Mouse (Mus musculus): Measurements from ENCODE around the gene Cfap206.
"Not testable (repeated sequence)": the region's sequence is repeated elsewhere in the genome, so short reads cannot be mapped to it uniquely, and the experiment has no call there.

Cfap206 gene

DNA sequence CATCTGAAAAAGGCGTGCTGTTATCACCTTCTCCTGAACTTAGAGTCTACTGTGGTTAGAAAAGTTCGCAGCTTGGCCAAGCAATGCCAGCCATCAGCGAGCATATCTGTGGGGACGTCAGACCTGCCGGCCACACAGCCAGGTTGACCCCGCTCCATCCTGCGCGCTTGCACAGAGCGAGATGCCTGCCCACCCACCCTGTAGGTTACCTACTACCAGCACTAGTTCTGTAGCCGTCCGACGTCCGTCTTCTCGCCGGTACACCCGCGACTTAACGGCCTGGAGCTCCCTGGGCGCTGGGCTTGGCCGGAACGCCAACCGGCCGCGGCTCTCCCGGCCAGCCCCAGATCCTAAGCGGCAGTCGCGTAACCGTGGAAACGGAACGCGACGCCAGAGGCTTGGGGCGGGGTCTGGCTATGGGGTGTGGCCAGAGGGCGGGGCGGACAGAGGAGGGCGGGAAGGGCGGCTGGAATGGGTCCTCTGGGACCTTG lies at the start of gene Cfap206:
Cfap206 (minus strand) TSS at position 356 of the 491 bp plus-strand sequence.
- DNase-seq (ENCODE audit: low spot score) = peak; percentile 62

DNA sequence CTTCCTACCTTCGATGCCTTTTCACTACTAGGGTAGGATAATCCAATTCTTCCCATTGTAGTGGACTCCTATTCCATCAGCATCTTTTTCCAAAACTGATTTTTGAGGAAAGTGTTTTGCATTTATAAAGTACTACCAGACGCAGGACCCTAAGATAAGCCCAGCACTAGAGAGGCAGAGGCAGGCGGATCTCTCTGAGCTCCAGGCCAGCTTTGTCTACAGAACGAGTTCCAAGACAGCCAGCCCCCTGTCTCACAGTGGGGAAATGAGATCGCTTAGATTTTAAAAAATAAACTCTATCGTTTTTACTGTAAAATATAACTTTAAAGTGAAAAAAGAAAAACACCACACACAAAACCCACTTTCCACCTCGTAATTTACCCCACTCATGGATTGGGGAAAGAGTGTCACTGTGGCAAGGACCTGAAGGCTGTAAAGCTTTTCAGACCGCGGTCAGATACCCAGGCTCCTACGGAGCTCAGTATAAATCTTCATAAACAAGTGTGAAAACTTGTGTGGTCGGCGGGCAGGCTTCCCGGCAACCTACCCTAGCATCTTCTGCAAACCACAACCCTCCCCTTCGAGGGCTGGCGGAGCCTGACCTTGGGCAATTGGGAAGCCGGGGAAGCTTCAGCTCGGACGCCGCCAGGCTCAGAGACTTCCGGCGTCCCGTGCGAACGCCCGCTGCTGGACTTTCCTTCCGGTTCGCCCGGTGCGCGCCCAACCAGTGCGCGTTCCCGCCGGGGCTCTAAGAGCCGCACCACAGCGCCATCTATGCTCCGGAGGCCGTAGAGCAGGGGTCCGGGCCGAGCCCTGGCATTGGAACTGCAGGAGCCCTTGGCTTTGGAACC lies 47.9 kb upstream of the Cfap206 start, which contains the start of gene Smim8:
Smim8 (minus strand) TSS at position 747 of the 851 bp plus-strand sequence.
- peak; percentile 90 for DNase-seq (ENCODE audit: low spot score)

DNA sequence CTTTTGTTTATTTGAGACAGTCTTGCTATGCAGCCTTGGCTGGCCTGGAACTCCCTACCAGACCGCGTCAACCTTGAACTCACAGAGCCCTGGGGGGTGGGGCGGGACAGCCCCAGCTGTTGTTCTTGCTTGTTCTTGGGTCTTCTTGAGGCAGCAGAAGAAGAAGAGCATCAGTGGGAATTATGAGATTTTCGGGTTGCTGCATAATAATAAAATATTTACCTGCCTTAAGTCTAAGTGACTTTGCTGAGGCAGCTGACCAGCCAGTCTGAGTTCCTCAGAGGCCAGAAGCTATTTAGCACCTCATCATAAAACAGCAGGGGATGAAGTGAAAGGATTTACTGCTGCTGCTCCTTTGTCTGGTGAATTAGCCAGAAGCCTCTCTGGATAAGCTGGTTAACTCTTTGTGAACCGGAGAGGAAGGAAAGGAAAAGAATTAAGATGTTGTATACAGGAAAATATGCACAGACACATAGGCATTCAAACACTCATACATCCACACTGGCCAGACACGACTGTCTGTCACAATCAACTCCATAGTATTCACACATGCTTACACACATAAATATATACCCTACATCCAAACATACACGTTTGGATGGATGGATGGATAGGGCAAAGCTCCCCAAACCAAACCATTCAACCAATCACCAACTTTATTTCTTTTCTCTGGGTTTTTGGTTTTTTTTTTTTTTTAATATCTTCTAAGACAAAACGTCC lies 41.8 kb upstream of the Cfap206 start:
- DNase-seq (ENCODE audit: low spot score) = no peak

DNA sequence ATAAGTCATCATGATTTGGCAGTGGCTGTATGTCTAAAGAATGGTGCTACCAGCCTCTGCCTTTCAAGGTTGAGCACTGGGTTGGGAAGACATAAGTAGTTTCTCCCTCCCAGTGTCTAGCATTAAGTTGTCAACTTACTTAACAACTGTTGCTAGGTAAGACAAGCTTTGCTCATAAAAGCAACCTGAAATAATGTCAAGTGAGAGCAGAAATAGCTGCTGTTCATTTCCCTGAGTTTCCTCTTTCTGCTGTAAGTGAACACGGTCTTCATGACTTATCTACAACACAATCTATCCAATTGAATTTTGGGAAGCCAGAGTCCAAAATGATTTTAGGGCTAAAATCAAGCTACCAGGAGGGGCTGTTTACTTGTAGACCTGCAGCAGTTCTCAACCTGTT lies 26.2 kb upstream of the Cfap206 start, which contains the start of gene Gm136:
Gm136 (minus strand) TSS at position 101 of the 400 bp plus-strand sequence.
- no peak for DNase-seq (ENCODE audit: low spot score)

DNA sequence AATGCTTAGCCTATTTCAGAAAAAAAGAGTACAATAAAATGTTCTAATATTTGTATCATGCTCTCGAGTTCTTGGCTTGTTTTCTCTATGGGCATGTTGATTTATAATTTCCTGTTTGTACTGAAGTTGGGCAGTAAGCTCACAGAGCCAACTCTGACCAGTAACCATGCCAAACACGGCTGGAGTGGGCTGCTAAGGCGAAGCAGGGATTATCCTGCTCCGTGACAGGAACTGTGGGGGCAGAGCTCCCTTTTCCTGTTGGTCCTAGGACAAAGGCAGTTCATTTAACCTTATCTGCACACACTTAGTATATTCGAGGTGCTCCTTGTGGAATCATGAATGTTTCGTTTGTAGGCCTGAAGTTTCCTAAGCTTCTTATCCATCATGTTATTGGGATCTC lies 19.2 kb upstream of the Cfap206 start:
- DNase-seq (ENCODE audit: low spot score) = no peak

DNA sequence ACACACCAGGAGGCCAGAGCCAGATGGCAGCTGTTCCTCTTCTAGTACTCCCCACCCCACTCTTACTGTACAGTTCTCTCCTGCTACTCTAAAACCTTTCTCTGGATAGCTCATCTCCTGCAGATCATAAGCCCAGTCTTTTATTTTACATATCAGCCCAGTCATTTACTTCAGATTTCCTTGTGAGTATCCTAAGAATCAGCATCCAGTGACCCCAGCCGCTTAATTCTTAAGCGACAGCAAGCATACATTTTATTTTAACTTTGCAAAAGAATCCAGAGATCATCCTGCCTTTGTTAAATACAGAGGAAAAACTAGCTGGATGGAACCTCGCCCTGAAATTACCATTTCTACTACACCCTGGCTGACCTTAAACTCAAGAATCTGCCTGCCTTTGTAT lies 4.5 kb upstream of the Cfap206 start:
- no peak for DNase-seq (ENCODE audit: low spot score)

DNA sequence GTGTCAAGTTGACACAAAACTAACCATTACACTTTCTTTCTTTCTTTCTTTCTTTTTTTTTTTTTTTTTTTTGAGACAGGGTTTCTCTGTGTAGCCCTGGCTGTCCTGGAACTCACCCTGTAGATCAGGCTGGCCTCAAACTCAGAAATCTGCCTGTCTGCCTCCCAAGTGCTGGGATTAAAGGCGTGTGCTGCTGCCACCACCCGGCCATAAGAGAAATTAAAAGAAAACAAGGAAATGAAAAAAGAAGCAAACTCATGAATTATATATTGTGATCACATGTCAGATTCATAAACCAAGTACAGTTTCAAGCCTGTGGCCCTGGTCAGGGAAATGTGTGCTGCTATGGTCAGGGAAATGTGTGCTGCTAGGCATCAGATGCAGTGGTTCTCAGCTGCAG lies 3.4 kb upstream of the Cfap206 start:
- not testable (repeated sequence) for DNase-seq (ENCODE audit: low spot score)

DNA sequence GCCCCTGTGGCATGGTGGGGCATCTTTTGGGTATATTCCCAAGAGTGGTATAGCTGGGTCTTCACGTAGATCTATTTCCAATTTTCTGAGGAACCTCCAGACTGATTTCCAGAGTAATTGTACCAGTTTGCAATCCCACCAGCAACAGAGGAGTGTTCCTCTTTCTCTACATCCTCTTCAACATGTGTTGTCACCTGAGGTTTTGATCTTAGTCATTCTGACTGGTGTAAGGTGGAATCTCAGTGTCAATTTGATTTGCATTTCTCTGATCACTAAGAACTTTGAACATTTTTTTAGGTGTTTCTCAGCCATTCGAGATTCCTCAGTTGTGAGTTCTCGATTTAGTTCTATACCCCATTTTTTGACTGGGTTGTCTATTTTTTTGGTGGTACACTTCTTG lies 4.3 kb downstream of the Cfap206 start:
- DNase-seq (ENCODE audit: low spot score) = not testable (repeated sequence)

DNA sequence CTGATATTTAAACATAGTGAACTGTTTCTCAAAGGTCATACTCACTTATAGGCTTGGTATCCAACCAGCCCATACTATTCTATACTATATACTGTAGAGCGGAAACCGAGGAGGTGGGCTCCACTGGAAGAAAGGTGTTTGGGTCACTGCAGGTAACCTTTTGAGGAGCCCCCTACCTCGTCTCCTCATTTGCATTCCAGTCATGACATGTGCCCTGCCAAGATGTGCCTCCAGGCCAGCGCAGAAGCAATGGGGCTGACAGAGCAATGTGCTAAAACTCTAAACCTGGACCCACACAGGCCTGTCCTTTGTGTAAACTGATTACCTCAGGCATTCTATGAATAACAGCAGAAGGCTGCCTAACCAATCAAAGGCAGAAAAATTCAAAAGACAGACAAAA lies 5.7 kb downstream of the Cfap206 start:
- no peak for DNase-seq (ENCODE audit: low spot score)

DNA sequence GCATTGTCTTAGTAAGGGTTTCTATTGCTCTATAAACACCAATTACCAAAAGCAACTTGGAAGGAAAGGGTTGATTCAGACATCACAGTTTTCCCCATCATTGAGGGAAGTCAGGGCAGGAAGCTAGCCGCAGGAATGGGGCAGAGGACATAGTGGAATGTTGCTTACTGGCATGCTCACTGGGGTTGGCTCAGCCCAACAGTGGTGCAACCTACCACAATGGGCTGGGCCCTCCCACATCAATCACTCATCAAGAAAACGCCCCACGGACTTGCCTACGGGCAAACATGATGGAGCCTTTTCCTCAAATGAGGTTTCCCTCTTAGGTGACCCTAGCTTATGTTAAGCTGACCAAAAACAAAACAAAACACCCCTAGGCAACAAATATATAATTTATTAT lies 6.8 kb downstream of the Cfap206 start:
- DNase-seq (ENCODE audit: low spot score) = no peak

DNA sequence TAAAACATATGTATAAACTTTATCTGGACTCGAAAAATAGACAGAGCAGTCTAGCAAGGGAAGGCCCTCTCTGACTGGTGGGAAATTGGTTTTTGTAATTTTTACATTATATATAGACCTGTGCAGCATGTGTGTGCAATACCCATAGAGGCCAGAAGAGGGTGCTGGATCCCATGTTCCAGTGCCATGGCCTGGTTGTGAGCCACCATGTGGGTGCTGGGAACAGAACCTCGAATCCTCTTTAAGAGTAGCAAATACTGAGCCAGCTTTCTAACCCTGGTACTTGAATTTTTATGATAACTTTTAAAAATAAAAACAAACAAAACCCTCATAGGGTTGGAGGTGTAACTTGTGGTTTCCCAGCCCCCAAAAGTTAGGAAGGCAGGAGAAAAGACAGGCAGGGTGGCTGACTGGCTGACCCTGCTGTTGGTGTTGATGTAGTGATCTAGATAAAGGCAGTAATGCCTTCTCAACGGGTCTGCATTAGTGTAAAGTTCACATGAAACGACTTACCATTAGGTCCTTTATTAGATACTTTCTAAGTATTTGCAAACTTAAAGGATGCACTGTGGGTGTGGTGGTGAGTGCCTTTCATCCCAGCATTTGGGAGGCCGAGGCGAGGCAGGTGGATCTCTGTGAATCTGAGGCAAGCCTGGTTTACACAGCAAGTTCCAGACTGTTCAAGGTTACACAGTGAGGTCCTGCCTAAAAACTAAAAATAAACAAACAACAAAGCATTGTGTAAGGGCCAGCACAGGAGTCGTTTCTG lies 9.7 kb downstream of the Cfap206 start:
- DNase-seq (ENCODE audit: low spot score) = no peak

DNA sequence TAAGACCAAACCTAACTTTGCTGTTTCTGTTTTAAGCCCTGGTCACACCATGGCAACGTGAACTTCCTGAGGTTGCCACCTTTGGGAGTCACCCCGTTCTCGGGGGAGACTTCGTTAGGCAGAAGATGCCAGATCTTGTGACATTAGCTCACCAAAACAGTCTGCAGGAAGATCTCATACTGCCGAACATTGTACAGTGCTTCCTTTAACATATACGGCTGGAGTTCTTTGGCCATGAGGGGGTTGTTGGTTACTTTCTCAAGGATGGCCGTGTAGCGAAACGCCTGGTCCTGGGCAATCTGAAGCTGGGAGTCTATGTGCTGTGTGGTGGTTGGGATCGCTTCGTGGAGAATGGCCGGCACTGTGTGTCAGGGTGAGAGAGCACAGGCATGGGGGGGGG lies 10.6 kb downstream of the Cfap206 start:
- DNase-seq (ENCODE audit: low spot score) = no peak

DNA sequence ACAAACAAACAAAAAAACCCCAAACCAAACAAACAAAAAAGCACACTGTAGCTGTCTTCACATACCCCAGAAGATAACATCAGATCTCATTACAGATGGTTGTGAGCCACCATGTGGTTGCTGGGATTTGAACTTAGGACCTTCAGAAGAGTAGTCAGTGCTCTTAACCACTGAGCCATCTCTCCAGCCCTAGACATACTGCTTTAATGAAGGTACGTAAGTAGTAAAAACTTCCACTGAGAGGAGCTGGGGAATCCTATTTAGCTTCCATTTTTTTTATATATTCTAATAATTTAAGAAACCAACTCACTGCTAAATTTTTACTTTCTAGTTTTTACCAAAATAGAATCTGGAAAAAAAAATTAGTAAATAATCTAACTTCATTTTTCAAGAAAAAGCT lies 14.9 kb downstream of the Cfap206 start:
- DNase-seq (ENCODE audit: low spot score) = no peak

DNA sequence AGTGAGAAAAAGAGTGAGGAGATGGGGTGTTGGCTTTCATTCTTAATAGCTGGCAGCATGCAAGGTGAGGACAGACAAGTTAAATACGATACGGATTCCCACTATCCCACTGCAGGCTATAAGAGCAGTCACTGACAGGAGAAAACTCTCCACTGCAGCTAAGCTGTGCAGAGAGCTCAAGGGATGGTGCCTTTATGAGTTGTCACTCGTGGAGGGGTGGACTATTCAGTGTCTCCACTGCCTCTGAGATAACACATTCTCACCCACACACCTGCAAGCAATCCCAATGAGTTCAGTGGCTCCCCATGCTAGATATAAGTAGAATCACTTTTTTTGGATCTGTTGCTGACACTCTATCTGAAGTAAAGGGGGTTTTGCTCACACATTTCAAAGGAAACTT lies 21.9 kb downstream of the Cfap206 start:
- no peak for DNase-seq (ENCODE audit: low spot score)

DNA sequence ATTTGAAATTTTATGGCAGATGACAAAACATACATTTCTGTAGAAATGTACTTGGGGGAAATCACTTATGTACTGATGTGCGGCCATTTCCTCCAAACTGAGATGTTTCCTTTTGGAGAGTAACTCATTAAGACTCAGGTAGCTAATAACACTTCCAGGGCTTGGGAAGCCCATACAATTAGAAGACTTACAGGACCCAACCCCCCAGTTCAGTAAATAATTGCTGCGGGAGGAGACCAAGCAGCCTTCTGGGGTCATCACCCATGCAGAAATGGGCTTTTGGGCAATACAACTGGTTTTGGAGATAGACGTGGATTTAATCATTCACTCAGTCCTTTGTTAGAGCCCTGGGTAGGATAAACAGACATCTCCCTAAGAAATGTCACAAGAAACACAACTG lies 22.8 kb downstream of the Cfap206 start:
- DNase-seq (ENCODE audit: low spot score) = no peak

DNA sequence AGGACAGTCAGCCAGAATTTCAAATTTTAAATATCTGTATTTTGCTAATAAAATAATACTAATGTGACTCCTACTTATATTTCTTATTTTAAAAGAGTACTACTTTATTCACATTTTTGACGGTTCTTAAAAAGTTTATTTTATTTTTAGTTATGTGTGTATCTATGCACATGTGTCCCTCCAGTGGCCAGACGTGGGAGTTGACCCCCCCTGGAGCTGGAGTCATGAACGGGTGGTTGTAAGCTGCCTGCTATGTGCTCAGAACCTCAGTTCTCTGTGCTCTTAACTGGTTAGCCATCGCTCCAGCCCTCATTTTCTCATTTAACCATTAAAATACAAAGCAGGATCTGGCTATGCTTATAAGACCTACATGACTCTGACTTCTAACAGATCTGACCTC lies 27.0 kb downstream of the Cfap206 start:
- DNase-seq (ENCODE audit: low spot score) = no peak

DNA sequence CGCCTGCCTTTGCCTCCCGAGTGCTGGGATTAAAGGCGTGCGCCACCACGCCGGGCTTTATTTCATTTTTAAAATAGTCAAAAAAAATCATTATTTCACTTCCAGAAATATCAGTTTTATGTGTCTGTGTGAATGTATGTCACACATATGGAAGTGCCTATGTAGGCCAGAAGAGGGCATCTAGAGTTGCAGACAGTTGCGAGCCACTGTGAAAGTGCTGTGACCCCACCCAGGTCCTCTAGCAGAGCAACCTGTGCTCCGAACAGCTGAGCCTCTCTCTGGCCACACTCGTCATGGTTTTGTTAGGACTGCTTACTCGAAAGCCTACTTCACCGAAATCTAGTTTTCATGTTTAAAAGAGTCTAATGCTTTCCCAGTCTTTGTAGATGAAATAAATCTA lies 27.8 kb downstream of the Cfap206 start:
- DNase-seq (ENCODE audit: low spot score) = no peak

DNA sequence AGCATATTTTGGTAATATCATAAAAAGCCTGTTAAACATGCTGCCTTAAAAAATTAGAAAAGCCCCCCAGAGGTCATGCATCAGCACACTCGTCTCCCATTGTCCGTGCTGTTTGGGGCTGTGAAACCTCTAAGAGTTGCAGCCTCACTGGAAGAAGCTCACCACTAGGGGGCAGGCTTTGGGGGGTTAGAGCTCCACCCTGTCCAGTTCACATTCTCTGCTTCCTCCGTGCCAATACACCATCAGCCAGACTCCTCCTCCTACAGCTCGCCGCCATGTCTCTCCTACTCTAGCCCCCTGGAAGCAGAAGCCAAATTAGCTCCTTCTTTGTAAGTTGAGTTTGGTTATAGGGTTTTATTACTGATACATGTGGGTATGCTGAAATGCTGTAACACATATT lies 28.5 kb downstream of the Cfap206 start:
- DNase-seq (ENCODE audit: low spot score) = peak; percentile 59

DNA sequence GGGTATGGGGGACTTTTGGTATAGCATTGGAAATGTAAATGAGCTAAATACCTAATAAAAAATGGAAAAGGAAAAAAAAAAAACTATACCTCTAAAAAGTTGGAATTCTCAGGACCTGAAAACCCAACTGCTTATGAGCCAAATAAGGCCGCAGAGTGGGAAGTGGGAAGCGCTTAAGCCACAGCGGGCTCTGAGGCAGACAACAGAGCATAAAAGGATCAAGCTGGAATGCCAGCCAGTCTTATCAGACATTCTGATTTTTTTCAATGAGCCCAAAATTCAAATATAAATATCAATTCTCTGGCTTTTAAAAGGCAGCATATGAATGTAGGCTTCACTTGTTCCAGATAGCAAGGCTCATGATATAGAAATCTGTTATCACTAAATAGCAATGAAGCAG lies 42.0 kb downstream of the Cfap206 start:
- no peak for DNase-seq (ENCODE audit: low spot score)

DNA sequence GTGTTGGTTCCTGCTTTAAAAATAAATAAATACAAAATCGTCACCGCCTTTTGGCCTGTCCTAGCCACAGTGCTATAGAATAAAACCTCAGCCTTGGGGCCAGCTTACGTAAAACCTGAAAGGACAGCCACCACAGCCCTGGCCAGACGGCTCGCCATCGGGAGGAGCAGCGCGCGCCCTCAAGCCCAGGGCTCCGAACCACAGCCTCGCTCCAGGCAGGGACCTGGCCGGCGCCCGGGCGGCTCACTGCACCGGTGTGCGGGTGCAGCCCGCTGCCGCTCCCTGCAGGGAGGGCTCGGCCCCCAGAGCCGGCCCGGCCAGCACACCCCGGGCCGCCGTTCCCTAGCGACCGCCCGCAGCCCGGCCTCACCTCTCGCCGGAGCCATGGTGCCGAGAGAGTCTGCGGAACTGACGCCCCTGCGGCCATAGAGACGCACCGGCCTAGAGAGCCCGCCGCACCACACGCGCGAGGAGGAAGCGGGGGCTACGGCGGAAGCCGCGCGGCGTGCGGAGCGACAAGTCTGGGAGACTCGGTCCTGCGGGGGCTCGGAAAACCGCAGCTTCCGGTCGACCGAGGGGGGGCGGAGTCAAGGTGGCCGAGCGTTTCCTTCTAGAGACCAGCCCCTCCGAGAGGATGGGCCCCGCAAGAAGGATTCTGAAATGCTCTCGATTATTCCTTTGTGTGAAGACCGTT lies 43.0 kb downstream of the Cfap206 start, which contains the start of gene Slc35a1:
Slc35a1 (minus strand) TSS at position 565 of the 694 bp plus-strand sequence.
- peak; percentile 89 for DNase-seq (ENCODE audit: low spot score)

DNA sequence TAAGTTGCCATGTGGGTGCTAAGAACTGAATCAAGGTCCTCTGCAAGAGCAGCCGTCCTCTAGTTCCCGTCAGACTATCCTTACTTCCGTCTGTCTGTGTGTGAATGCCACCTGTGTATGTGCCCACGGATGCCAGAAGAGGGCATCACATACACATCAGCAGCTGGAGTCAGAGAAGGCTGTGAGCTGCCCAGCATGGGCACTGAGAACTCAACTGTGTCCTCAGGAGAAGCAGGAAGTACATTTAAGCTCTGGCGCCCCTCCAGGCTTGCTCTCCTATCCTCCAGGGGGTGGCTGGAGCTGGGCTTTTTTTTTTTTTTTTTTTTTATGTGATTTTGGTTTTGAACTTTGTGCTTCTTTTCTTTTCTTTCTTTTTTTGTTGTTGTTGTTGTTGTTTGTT lies 49.5 kb downstream of the Cfap206 start:
- no peak for DNase-seq (ENCODE audit: low spot score)

DNA sequence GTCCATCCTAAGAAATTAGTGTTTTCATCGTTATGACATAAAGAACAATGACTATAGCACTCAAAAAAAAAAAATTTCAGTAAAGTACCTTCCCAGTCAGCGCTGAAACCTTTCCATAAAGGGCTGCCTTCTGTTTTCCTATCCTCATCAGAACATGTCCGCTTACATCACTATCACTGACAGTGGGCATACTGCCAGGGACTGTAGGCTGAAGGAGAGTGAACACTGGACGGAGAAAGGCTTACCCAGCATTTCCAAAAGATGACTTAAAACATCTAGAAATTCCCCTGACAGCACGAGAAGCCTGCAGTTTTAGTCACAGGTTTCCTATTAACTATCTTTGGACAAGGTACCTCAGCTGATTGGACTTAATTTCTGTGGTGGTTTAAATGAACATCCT lies 56.3 kb downstream of the Cfap206 start:
- DNase-seq (ENCODE audit: low spot score) = no peak
